Mouse (Mus musculus) heart, adult 2 months (tissue): ENCODE data around the gene Ankrd27.

Experiments
- CTCF ChIP-seq: fragments of 200-600 bp; IDR thresholded peaks from 2 replicates; pipeline ENCODE4 v1.8.1; 2022; ENCODE audit warnings: antibody characterized with exemption, mild to moderate bottlenecking, moderate library complexity
- EP300 ChIP-seq: fragments of 200-500 bp; IDR thresholded peaks from 2 replicates; pipeline ENCODE4 v1.6.1; 2011; ENCODE audit warnings: low read depth, low read length, control low read depth; ENCODE audit not compliant: insufficient read depth
- POLR2A ChIP-seq: fragments of 200-500 bp; IDR thresholded peaks from 2 replicates; pipeline ENCODE4 v1.6.1; 2011; ENCODE audit warnings: mild to moderate bottlenecking, low read depth, low read length, control low read depth; ENCODE audit not compliant: insufficient read depth

- TF ChIP-seq CTCF (no peak), POLR2A (no peak), EP300 (no peak)
Measured at GRCm38 (mm10) chr7:35601106-35601505, 15.1 kb downstream of the Ankrd27 start.
